In genomic region chr5:129007105-129007957, GRCm38 (mm10) we compare ENCODE assay signal across 8 mouse cellular contexts. TPM values are rescaled to one million over a fixed set of nuclear protein-coding genes. Genes with fewer than 3 reads are reported as not detected.
DNase-seq lines count a peak whose midpoint lies in the region; ATAC-seq and TF ChIP-seq lines count a peak whose summit lies in the region.

No protein-coding gene starts in this region.

- no peak for TF ChIP-seq CTCF in layer of hippocampus, adult 2 months (conservative IDR thresholded peaks at IDR 0.05)
- TF ChIP-seq CTCF in small intestine, adult 2 months (IDR thresholded peaks at IDR 0.05; ENCODE audit: extremely low read depth, insufficient read length, insufficient replicate concordance, low read depth, low read length): no peak

- DNase-seq in layer of hippocampus, adult 2 months (ENCODE audit: low spot score in 2 of 2): no peak
- DNase-seq in layer of hippocampus, adult 11-12 months (ENCODE audit: low spot score): no peak
- no peak for DNase-seq in embryonic facial prominence, embryonic 11.5 days (ENCODE audit: low spot score)
- DNase-seq in hindbrain, embryonic 10.5 days (ENCODE audit: low spot score): no peak
- DNase-seq in limb, embryonic 14.5 days (ENCODE audit: low spot score): no peak
- no peak for DNase-seq in thymus, postnatal 25 days
- DNase-seq in frontal cortex, postnatal 25 days (ENCODE audit: low spot score in 2 of 2): no peak

- peak overlapping the region; percentile 79 for H3K9ac ChIP-seq in embryonic facial prominence, embryonic 11.5 days (replicated peaks; ENCODE audit: low read length)
- H3K9ac ChIP-seq in limb, embryonic 14.5 days (ENCODE audit: low read depth, low read length, severe bottlenecking): peak overlapping the region; percentile 71

- H3K4me1 ChIP-seq in embryonic facial prominence, embryonic 11.5 days (ENCODE audit: control insufficient read depth, insufficient read depth, low read length): no peaks in the 10 kb centered on the region
- H3K4me1 ChIP-seq in hindbrain, embryonic 10.5 days (replicated peaks): peaks cover 44% of the 10 kb centered on the region
- H3K4me1 ChIP-seq in limb, embryonic 14.5 days (ENCODE audit: control insufficient read depth, insufficient read depth, low read length): peaks cover 9% of the 10 kb centered on the region
- H3K4me1 ChIP-seq in small intestine, adult 2 months (ENCODE audit: control insufficient read depth, insufficient read depth, insufficient read length, low read length): peaks cover 2% of the 10 kb centered on the region; the same call in 1 of the 2 replicates

- no peaks in the 10 kb centered on the region for H3K9me3 ChIP-seq in embryonic facial prominence, embryonic 11.5 days (replicated peaks; ENCODE audit: control insufficient read depth, low read length)
- no peaks in the 10 kb centered on the region for H3K9me3 ChIP-seq in hindbrain, embryonic 10.5 days
- no peaks in the 10 kb centered on the region for H3K9me3 ChIP-seq in limb, embryonic 14.5 days (ENCODE audit: control insufficient read depth, low read length)

- peak overlapping the region; percentile 81 for H3K4me3 ChIP-seq in layer of hippocampus, adult 2 months
- peak overlapping the region; percentile 65 for H3K4me3 ChIP-seq in embryonic facial prominence, embryonic 11.5 days (ENCODE audit: low read depth, low read length)
- peak overlapping the region; percentile 86 for H3K4me3 ChIP-seq in hindbrain, embryonic 10.5 days
- peak overlapping the region; percentile 70 for H3K4me3 ChIP-seq in limb, embryonic 14.5 days (replicated peaks; ENCODE audit: low read length)
- peak overlapping the region; percentile 88 for H3K4me3 ChIP-seq in small intestine, adult 2 months (ENCODE audit: low read depth, low read length)

- no peaks in the 10 kb centered on the region for H3K27me3 ChIP-seq in embryonic facial prominence, embryonic 11.5 days (ENCODE audit: control insufficient read depth, insufficient read depth, low read length)
- H3K27me3 ChIP-seq in hindbrain, embryonic 10.5 days (ENCODE audit: insufficient read depth, poor library complexity, severe bottlenecking): no peaks in the 10 kb centered on the region; the same call in 1 of the 2 replicates
- no peaks in the 10 kb centered on the region for H3K27me3 ChIP-seq in limb, embryonic 14.5 days (ENCODE audit: control insufficient read depth, insufficient read depth, low read length)
- H3K27me3 ChIP-seq in small intestine, adult 2 months (ENCODE audit: control insufficient read depth, insufficient read depth, low read length): 0 out of 2 replicates have a peak, but pooled peaks cover 3% of the 10 kb centered on the region

- ATAC-seq in embryonic facial prominence, embryonic 11.5 days (replicated peaks; ENCODE audit: insufficient number of reproducible peaks, low FRiP score, low TSS enrichment, low read depth): 0 out of 2 replicates have a peak, but pooled peaks have one; percentile 3
- no peak for ATAC-seq in limb, embryonic 14.5 days (ENCODE audit: low FRiP score, low read depth)

- TF ChIP-seq POLR2A in limb, embryonic 14.5 days (IDR thresholded peaks at IDR 0.05; ENCODE audit: borderline replicate concordance, extremely low read depth, insufficient read depth, insufficient read length): no peak
- no peak for TF ChIP-seq POLR2A in small intestine, adult 2 months (IDR thresholded peaks at IDR 0.05; ENCODE audit: low read depth, low read length)

- H3K4me2 ChIP-seq in embryonic facial prominence, embryonic 11.5 days (ENCODE audit: low read depth, low read length): peak overlapping the region; percentile 77
- peak overlapping the region; percentile 86 for H3K4me2 ChIP-seq in limb, embryonic 14.5 days (replicated peaks; ENCODE audit: low read depth, low read length, severe bottlenecking)

- H3K27ac ChIP-seq in layer of hippocampus, adult 2 months: peak overlapping the region; percentile 94
- no peak overlapping the region for H3K27ac ChIP-seq in embryonic facial prominence, embryonic 11.5 days (replicated peaks; ENCODE audit: low read depth, low read length)
- H3K27ac ChIP-seq in hindbrain, embryonic 10.5 days: peak overlapping the region; percentile 91
- no peak overlapping the region for H3K27ac ChIP-seq in limb, embryonic 14.5 days (replicated peaks; ENCODE audit: low read depth, low read length)
- H3K27ac ChIP-seq in small intestine, adult 2 months (ENCODE audit: insufficient read depth, low read depth, low read length): no peak overlapping the region

- H3K36me3 ChIP-seq in embryonic facial prominence, embryonic 11.5 days (replicated peaks; ENCODE audit: control insufficient read depth, insufficient read depth, low read depth, low read length): no peaks in the 10 kb centered on the region
- peaks cover 10% of the 10 kb centered on the region; the same call in 1 of the 2 replicates for H3K36me3 ChIP-seq in hindbrain, embryonic 10.5 days
- no peaks in the 10 kb centered on the region for H3K36me3 ChIP-seq in limb, embryonic 14.5 days (ENCODE audit: control insufficient read depth, insufficient read depth, low read length)
- H3K36me3 ChIP-seq in small intestine, adult 2 months (ENCODE audit: control insufficient read depth, insufficient read depth, low read length): no peaks in the 10 kb centered on the region

- WGBS in embryonic facial prominence, embryonic 11.5 days: 58% methylated on average over 14 of the region's 14 CpGs
- 54% methylated on average over 14 of the region's 14 CpGs for WGBS in hindbrain, embryonic 10.5 days
- WGBS in limb, embryonic 14.5 days: 50% methylated on average over 13 of the region's 14 CpGs
- 41% methylated on average over 14 of the region's 14 CpGs for WGBS in small intestine, adult 2 months

RNA-seq across cellular contexts. Expression of gene Stx2, which starts 1.0 kb away (rescaled TPM):
- 10 to 100 TPM; 30.9 to 31.8 TPM for total RNA-seq in layer of hippocampus, adult 2 months (2021)
- polyA plus RNA-seq in embryonic facial prominence, embryonic 11.5 days (2014; fragmentation: Nextera tagmentation; extraction: Ambion mirVana): 32.8 and 34.4 TPM in 2 replicates
- 25.9 and 26.7 TPM in 2 replicates for polyA plus RNA-seq in hindbrain, embryonic 10.5 days (2016; fragmentation: Nextera tagmentation; extraction: Ambion mirVana)
- polyA plus RNA-seq in limb, embryonic 14.5 days (2012; rRNA removed): 46.2 and 46.8 TPM in 2 replicates
- polyA plus RNA-seq in limb, embryonic 14.5 days (2014; fragmentation: Nextera tagmentation; extraction: Ambion mirVana): 28.6 and 33.3 TPM in 2 replicates
- polyA plus RNA-seq in small intestine, adult 2 months (2012; rRNA removed): 4.7 and 5.8 TPM in 2 replicates

RNA-seq across cellular contexts. Expression of gene Ran, which starts 12.5 kb away (rescaled TPM):
- total RNA-seq in layer of hippocampus, adult 2 months (2021): 100 to 1,000 TPM; 160 to 167 TPM
- 872 and 909 TPM in 2 replicates for polyA plus RNA-seq in embryonic facial prominence, embryonic 11.5 days (2014; fragmentation: Nextera tagmentation; extraction: Ambion mirVana)
- 886 and 980 TPM in 2 replicates for polyA plus RNA-seq in hindbrain, embryonic 10.5 days (2016; fragmentation: Nextera tagmentation; extraction: Ambion mirVana)
- 223 and 266 TPM in 2 replicates for polyA plus RNA-seq in limb, embryonic 14.5 days (2012; rRNA removed)
- 456 and 476 TPM in 2 replicates for polyA plus RNA-seq in limb, embryonic 14.5 days (2014; fragmentation: Nextera tagmentation; extraction: Ambion mirVana)
- 34.1 and 38.4 TPM in 2 replicates for polyA plus RNA-seq in small intestine, adult 2 months (2012; rRNA removed)

RNA-seq across cellular contexts. Expression of gene Rimbp2, which starts 54.0 kb away (rescaled TPM):
- 100 to 1,000 TPM; 126 to 139 TPM for total RNA-seq in layer of hippocampus, adult 2 months (2021)
- polyA plus RNA-seq in embryonic facial prominence, embryonic 11.5 days (2014; fragmentation: Nextera tagmentation; extraction: Ambion mirVana): 0.69 and 1.4 TPM in 2 replicates
- polyA plus RNA-seq in hindbrain, embryonic 10.5 days (2016; fragmentation: Nextera tagmentation; extraction: Ambion mirVana): 0.98 and 1.3 TPM in 2 replicates
- 0.27 and 0.30 TPM in 2 replicates for polyA plus RNA-seq in limb, embryonic 14.5 days (2012; rRNA removed)
- polyA plus RNA-seq in limb, embryonic 14.5 days (2014; fragmentation: Nextera tagmentation; extraction: Ambion mirVana): 0.03 and 0.11 TPM in 2 replicates
- 0.94 and 1.1 TPM in 2 replicates for polyA plus RNA-seq in small intestine, adult 2 months (2012; rRNA removed)

Comparison
In these comparisons a context has a peak if more than half of its experiments do, and no peak if none do; other contexts are left out.
1. H3K27ac ChIP-seq: peak in layer of hippocampus, adult 2 months (single experiment) and hindbrain, embryonic 10.5 days (single experiment); none in embryonic facial prominence, embryonic 11.5 days (single experiment), limb, embryonic 14.5 days (single experiment) and small intestine, adult 2 months (single experiment).
2. Peak in every context shown above with its lines, with median percentiles within 50 percentile points of each other: H3K4me3 ChIP-seq.